16 mouse cellular contexts compared by ENCODE assay signal in the genomic region with DNA sequence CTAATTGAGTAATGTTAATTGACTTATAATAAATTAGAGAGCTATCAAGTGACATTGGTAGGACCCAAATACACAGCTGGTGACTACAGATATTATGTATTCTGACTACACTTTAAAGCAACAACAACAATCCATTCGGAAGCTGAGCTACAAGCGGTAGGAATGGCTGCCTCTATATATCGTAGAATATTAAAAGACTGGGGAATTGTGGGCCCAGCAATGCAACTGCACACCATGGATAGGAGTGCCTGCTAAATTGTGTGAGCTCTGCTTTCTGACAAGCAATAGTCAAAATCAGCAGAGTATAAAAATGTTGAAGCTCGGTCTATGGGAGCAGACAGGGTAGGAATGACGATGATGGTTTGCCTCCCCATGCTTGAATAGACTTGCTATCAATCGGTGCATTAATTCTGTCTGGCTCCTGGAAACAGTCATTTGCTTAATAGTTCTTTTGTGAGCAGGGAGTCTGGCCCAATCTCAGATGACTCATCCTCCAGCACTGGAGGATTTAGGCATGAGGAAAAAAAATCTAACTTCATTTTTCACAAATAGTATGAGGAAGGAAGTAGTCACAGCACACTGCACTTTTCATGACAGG.
A peak's percentile ranks its signal among the peaks of the same experiment; 100 is the strongest.
DNase-seq lines count a peak whose midpoint lies in the region; ATAC-seq and TF ChIP-seq lines count a peak whose summit lies in the region.
"Had no signal": no experiment of that assay in that cellular context is flagged by ENCODE, and none has a peak within 500 bp of the region (broad histone marks: within the 10 kb centered on the region; RNA-seq: fewer than 3 reads in every experiment).

No protein-coding gene starts in this region.

- no peak overlapping the region for H3K4me3 ChIP-seq in forebrain, postnatal 0 days (ENCODE audit: low read depth, low read length)
- no peak overlapping the region for H3K4me3 ChIP-seq in forebrain, embryonic 12.5 days (replicated peaks)
- H3K4me3 ChIP-seq in neural tube, embryonic 15.5 days (replicated peaks), result no peak overlapping the region

- TF ChIP-seq CTCF in forebrain, postnatal 0 days (IDR thresholded peaks at IDR 0.05; ENCODE audit: low read depth), result no peak

- H3K36me3 ChIP-seq in forebrain, postnatal 0 days (ENCODE audit: insufficient read depth), result no peaks in the 10 kb centered on the region
- no peaks in the 10 kb centered on the region for H3K36me3 ChIP-seq in forebrain, embryonic 12.5 days (replicated peaks)
- no peaks in the 10 kb centered on the region for H3K36me3 ChIP-seq in neural tube, embryonic 15.5 days

- no peak overlapping the region for H3K27ac ChIP-seq in forebrain, postnatal 0 days (ENCODE audit: low read depth, low read length)
- no peak overlapping the region for H3K27ac ChIP-seq in forebrain, embryonic 12.5 days
- 0 out of 2 replicates have a peak overlapping the region, but pooled peaks have one; percentile 20 for H3K27ac ChIP-seq in neural tube, embryonic 15.5 days (replicated peaks)

- WGBS in forebrain, postnatal 0 days, result 70% methylated on average over 6 of the region's 6 CpGs
- 91% methylated on average over 6 of the region's 6 CpGs for WGBS in forebrain, embryonic 12.5 days
- WGBS in neural tube, embryonic 15.5 days, result 54% methylated on average over 6 of the region's 6 CpGs

- H3K27me3 ChIP-seq in forebrain, postnatal 0 days (ENCODE audit: insufficient read depth, low read length), result no peaks in the 10 kb centered on the region
- no peaks in the 10 kb centered on the region for H3K27me3 ChIP-seq in forebrain, embryonic 12.5 days
- H3K27me3 ChIP-seq in neural tube, embryonic 15.5 days (replicated peaks), result no peaks in the 10 kb centered on the region

- peak; percentile 55 for ATAC-seq in forebrain, postnatal 0 days
- no peak; the same call in 1 of the 2 replicates for ATAC-seq in forebrain, embryonic 12.5 days (ENCODE audit: low FRiP score)
- ATAC-seq in neural tube, embryonic 15.5 days (ENCODE audit: low FRiP score), result peak; percentile 67

- H3K4me1 ChIP-seq in forebrain, postnatal 0 days (ENCODE audit: insufficient read depth), result no peaks in the 10 kb centered on the region
- H3K4me1 ChIP-seq in forebrain, embryonic 12.5 days, result no peaks in the 10 kb centered on the region
- H3K4me1 ChIP-seq in neural tube, embryonic 15.5 days, result no peaks in the 10 kb centered on the region

- H3K9ac ChIP-seq in forebrain, postnatal 0 days, result no peak overlapping the region
- no peak overlapping the region for H3K9ac ChIP-seq in forebrain, embryonic 12.5 days
- no peak overlapping the region for H3K9ac ChIP-seq in neural tube, embryonic 15.5 days (replicated peaks)
- H3K9ac ChIP-seq: lung, embryonic 14.5 days had no signal

- peak; percentile 5 to 30 for DNase-seq in adrenal gland, adult (ENCODE audit: inconsistent age in 2 of 2, low spot score in 1 of 2)
- DNase-seq in adrenal gland, postnatal 10 days, result no peak
- peak; percentile 3 for DNase-seq in forebrain, postnatal 0 days
- DNase-seq in right cerebral cortex, adult 2 months (ENCODE audit: low spot score in 2 of 2), result peak; percentile 14
- no peak for DNase-seq in right cerebral cortex, postnatal 36 days (ENCODE audit: low spot score in 2 of 2)
- no peak for DNase-seq in thymus, postnatal 4 days
- DNase-seq: adrenal gland, adult 8-10 months; embryo, embryonic 11 days; gastrocnemius, postnatal 10 days; heart, postnatal 4 days; kidney, adult 8-10 months; lung, embryonic 14.5 days; spleen, adult 18-20 months had no signal

- H3K9me3 ChIP-seq in forebrain, postnatal 0 days (ENCODE audit: low read length), result no peaks in the 10 kb centered on the region
- no peaks in the 10 kb centered on the region for H3K9me3 ChIP-seq in forebrain, embryonic 12.5 days
- H3K9me3 ChIP-seq in neural tube, embryonic 15.5 days (replicated peaks), result no peaks in the 10 kb centered on the region

- H3K4me2 ChIP-seq in forebrain, postnatal 0 days (ENCODE audit: low read depth), result no peak overlapping the region
- H3K4me2 ChIP-seq in forebrain, embryonic 12.5 days, result no peak overlapping the region
- H3K4me2 ChIP-seq in neural tube, embryonic 15.5 days, result no peak overlapping the region
- H3K4me2 ChIP-seq: heart, embryonic 11.5 days; lung, embryonic 14.5 days had no signal

Comparison
In these comparisons a context has a peak if more than half of its experiments do, and no peak if none do; other contexts are left out.
1. DNase-seq: peak in adrenal gland, adult (2 of 2), forebrain, postnatal 0 days (single experiment) and right cerebral cortex, adult 2 months (2 of 2); none in adrenal gland, postnatal 10 days (single experiment), right cerebral cortex, postnatal 36 days (0 of 2) and thymus, postnatal 4 days (single experiment).